Comparison of ENCODE assay signal across 10 mouse cellular contexts in genomic region chr10:45889381-45889951, GRCm38 (mm10).
DNase-seq lines count a peak whose midpoint lies in the region; ATAC-seq and TF ChIP-seq lines count a peak whose summit lies in the region.
"Had no signal": no experiment of that assay in that cellular context is flagged by ENCODE, and none has a peak within 500 bp of the region (broad histone marks: within the 10 kb centered on the region; RNA-seq: fewer than 3 reads in every experiment).

No protein-coding gene starts in this region.

- DNase-seq in kidney, adult 2 months, result peak; percentile 27
- no peak for DNase-seq in kidney, adult 18-20 months
- DNase-seq in 3T3-L1 (ENCODE audit: low read depth, low spot score), result peak; percentile 64
- peak; percentile 47 for DNase-seq in adipocyte (ENCODE audit: low spot score)
- peak; percentile 32 for DNase-seq in kidney, postnatal 14 days
- no peak for DNase-seq in embryo, embryonic 10.5 days (ENCODE audit: low spot score)

- H3K27ac ChIP-seq in kidney, adult 2 months (ENCODE audit: insufficient read depth, low read depth, low read length), result no peak overlapping the region
- H3K27ac ChIP-seq in intestine, postnatal 0 days (ENCODE audit: low read depth, low read length), result no peak overlapping the region
- H3K27ac ChIP-seq: embryonic facial prominence, embryonic 12.5 days; macrophage had no signal

- no peak for TF ChIP-seq CTCF in kidney, adult 2 months (conservative IDR thresholded peaks at IDR 0.05; ENCODE audit: insufficient read depth, insufficient read length, low read depth, low read length)
- no peak for TF ChIP-seq CTCF in intestine, postnatal 0 days (IDR thresholded peaks at IDR 0.05; ENCODE audit: low read depth)

- H3K4me1 ChIP-seq in kidney, adult 2 months (ENCODE audit: control insufficient read depth, insufficient read depth, low read length), result no peaks in the 10 kb centered on the region
- no peaks in the 10 kb centered on the region for H3K4me1 ChIP-seq in intestine, postnatal 0 days (replicated peaks; ENCODE audit: control insufficient read depth, insufficient read depth, low read length)

- no peak for ATAC-seq in intestine, postnatal 0 days
- ATAC-seq in megakaryocyte-erythroid progenitor cell, adult 5-6 weeks (replicated peaks; ENCODE audit: low FRiP score, low TSS enrichment, poor library complexity, severe bottlenecking), result no peak

- no peak overlapping the region for H3K4me2 ChIP-seq in intestine, postnatal 0 days (replicated peaks; ENCODE audit: low read depth)
- H3K4me2 ChIP-seq: embryonic facial prominence, embryonic 12.5 days had no signal

- no peaks in the 10 kb centered on the region for H3K9me3 ChIP-seq in intestine, postnatal 0 days (ENCODE audit: control insufficient read depth)
- H3K9me3 ChIP-seq: embryonic facial prominence, embryonic 12.5 days had no signal

- no peak overlapping the region for H3K9ac ChIP-seq in intestine, postnatal 0 days (ENCODE audit: low read depth, low read length)
- H3K9ac ChIP-seq: embryonic facial prominence, embryonic 12.5 days had no signal

- no peaks in the 10 kb centered on the region for H3K27me3 ChIP-seq in kidney, adult 2 months (replicated peaks; ENCODE audit: control insufficient read depth, insufficient read depth, low read length)
- no peaks in the 10 kb centered on the region for H3K27me3 ChIP-seq in intestine, postnatal 0 days (replicated peaks; ENCODE audit: control insufficient read depth, insufficient read depth, low read length)
- H3K27me3 ChIP-seq: embryonic facial prominence, embryonic 12.5 days had no signal

- TF ChIP-seq POLR2A in kidney, adult 2 months (IDR thresholded peaks at IDR 0.05; ENCODE audit: low read depth, low read length), result no peak

- WGBS in kidney, adult 2 months, result 21% methylated on average over 13 of the region's 13 CpGs
- WGBS in intestine, postnatal 0 days, result 71% methylated on average over 13 of the region's 13 CpGs

- H3K4me3 ChIP-seq in kidney, adult 2 months (ENCODE audit: insufficient read depth, low read depth, low read length), result no peak overlapping the region
- no peak overlapping the region for H3K4me3 ChIP-seq in intestine, postnatal 0 days (ENCODE audit: low read depth, low read length)
- H3K4me3 ChIP-seq: embryonic facial prominence, embryonic 12.5 days had no signal

- H3K36me3 ChIP-seq in kidney, adult 2 months (ENCODE audit: control insufficient read depth, insufficient read depth, low read length), result no peaks in the 10 kb centered on the region
- no peaks in the 10 kb centered on the region for H3K36me3 ChIP-seq in intestine, postnatal 0 days (ENCODE audit: control insufficient read depth, insufficient read depth)
- H3K36me3 ChIP-seq: embryonic facial prominence, embryonic 12.5 days had no signal

Comparison
In these comparisons a context has a peak if more than half of its experiments do, and no peak if none do; other contexts are left out.
1. DNase-seq: peak in kidney, adult 2 months (single experiment), 3T3-L1 (single experiment), adipocyte (single experiment) and kidney, postnatal 14 days (single experiment); none in kidney, adult 18-20 months (single experiment) and embryo, embryonic 10.5 days (single experiment).